Mouse (Mus musculus) mesoderm, embryonic 11.5 days (tissue): ENCODE results near the gene Ucma.
A peak's percentile ranks its signal among the peaks of the same experiment; 100 is the strongest.

Experiments used
- DNase-seq: peaks from one replicate; pipeline ENCODE4 v3.0.0-alpha.2; 2012; ENCODE audit warnings: low read depth, low spot score

Gene Ucma

DNA sequence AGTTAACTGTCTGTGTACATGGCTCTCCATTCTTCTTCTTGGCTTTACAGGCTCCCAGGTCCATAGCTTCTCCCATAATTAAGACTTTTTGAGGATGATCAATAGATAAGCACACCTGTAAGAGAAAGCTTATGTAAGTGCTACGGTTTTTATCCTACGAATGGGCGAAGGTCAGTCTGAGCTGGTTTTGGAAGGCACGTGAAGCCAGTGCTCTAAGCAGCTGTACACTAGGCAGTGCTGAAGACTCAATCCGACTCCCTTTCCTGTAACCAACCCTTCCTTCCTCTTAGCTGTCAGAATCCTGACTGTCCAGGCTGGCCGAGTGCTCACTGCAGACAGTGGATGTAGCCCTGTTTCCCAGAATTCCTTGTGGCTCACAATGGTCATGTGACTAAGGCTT is 25.3 kb downstream of the Ucma start:
- no peak for DNase-seq

DNA sequence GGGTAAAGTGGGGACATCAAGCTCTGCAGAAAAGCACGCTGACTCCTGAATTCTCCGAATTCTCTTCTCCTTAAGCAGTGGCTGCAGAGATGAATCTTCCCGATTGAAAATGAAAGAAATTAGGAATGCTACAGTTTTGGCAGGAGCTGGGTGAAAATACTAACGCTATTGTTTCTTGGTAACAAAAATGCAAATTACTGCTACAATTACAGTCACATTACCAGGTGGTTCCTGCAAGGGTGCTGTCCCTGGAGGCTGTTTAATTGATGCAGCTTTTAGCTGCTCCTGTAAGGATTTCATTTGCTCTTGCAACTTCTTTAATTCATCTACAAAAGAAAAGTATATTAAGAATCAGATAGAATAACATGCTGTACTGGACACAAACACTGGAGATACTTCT is 31.2 kb downstream of the Ucma start:
- DNase-seq: no peak

- no peak for DNase-seq
Measured at GRCm38 (mm10) chr2:5011898-5012490, 36.1 kb downstream of the Ucma start.

- peak; percentile 97 for DNase-seq
Measured at GRCm38 (mm10) chr2:5012491-5013324, 36.8 kb downstream of the Ucma start, which contains the start of gene Mcm10. Mcm10 (minus strand) TSS chr2:5012791.

GRCm38 (mm10) chr2:5014616-5015015 is 38.7 kb downstream of the Ucma start:
- no peak for DNase-seq

- DNase-seq: no peak
Measured at GRCm38 (mm10) chr2:5015527-5015926, 39.6 kb downstream of the Ucma start.

- no peak for DNase-seq
Measured at GRCm38 (mm10) chr2:5016922-5017321, 41.0 kb downstream of the Ucma start.

DNA sequence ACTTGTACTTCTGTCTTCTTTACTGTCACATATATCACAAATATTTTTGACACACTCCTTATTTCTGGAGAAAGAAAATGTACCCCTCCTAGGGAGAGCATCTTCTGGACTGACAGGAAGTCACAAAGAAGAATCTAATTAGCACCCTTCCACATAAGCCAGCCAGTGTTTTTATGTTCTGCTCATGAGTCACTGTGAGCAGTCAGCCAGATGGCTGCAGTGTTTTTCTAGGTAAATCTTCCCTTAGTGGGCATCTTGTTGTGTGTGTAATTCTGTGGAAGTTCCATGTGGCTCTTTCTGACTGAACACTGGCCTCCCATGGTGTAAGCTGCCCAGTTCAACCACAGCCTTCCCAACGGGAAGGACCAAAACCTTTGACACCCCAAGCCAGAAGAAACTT is 43.8 kb downstream of the Ucma start:
- no peak for DNase-seq

GRCm38 (mm10) chr2:5023275-5023674 is 47.4 kb downstream of the Ucma start:
- DNase-seq: no peak

GRCm38 (mm10) chr2:5023699-5024399 is 47.9 kb downstream of the Ucma start:
- no peak for DNase-seq

- DNase-seq: no peak
Measured at GRCm38 (mm10) chr2:5025162-5025733, 49.3 kb downstream of the Ucma start.

- no peak for DNase-seq
Measured at GRCm38 (mm10) chr2:5027057-5027456, 51.1 kb downstream of the Ucma start.

GRCm38 (mm10) chr2:5028047-5028446 is 52.1 kb downstream of the Ucma start:
- DNase-seq: no peak

GRCm38 (mm10) chr2:5029808-5030207 is 53.9 kb downstream of the Ucma start:
- DNase-seq: no peak

DNA sequence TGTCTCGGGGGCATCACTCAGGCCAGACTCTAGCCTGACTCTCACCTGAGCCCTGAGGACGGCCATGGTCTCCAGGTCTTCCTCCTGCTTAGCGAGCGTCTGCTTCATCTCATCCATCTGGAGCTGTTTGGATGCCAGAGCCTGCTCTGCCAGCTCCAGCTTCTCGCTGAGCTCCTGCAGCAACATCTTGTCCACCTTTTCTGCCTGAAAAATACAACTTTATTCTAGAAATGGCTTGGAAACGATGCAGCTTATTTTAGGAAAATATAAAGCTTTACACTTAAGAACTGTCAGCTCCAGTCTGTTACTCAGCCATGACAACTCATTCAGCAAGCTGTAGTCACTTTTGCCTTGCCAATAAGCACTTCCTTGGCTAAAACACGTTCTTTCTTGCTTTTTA is 55.3 kb downstream of the Ucma start:
- DNase-seq: no peak

DNA sequence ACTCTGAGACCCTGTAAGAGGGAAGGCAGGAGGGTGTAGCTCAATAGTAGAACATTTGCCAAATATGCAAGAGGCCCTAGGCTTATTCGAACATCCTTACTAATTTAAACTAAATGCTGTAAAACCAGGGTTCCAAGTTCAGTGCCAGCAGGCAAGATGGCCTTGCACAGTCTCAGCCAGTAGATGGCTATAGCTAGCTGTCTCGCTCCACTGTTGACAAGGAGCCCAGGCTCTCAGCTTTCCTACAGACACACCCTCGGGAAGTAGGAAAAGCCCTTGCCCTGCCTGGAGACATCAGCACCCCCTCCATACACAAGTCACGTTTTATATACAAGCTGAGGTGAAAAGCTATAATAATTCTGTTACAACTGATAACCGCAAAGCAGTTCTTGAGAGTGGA is 56.7 kb downstream of the Ucma start:
- no peak for DNase-seq

DNA sequence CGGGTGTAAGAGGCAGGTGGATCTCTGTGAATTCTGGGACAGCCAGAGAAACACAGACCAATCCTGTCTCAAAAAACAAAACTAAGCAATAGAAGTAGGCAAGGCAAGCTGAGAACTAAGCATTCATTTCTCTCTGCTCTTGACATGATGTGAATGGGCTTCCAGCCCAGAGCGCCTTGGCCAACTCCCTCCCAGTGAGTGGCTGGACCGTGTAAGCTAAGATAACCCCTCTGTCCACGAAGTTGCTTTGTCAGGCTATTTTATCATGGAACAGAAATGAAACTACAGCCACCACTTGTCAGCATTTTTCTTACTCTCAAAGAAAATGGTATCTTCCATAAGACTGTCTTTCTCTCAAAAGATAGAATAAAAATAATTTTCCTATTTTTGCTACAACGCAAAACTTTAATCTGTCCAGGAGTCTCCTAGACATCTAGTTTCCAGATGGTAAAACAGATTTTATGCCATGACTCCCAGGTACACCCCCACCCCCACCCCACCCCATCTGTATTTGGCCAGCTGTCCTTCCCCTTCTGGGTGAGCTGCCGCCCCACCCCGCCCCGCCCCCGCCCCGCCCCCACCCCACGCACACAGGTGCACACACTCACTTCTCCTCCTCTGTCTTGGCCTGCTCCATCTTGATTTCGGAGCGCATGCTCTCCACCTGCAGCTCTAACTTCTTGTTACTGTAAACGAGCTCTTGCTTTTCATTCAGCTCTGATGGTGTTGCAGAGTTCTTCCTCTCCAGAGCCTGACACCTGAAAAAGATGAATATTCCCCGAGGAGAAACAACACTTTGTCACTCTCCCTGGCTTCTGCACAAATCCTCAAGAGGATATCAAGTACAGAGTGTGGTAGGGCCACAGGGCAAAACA is 57.9 kb downstream of the Ucma start:
- no peak for DNase-seq

- no peak for DNase-seq
Measured at GRCm38 (mm10) chr2:5034801-5035200, 58.9 kb downstream of the Ucma start.

DNA sequence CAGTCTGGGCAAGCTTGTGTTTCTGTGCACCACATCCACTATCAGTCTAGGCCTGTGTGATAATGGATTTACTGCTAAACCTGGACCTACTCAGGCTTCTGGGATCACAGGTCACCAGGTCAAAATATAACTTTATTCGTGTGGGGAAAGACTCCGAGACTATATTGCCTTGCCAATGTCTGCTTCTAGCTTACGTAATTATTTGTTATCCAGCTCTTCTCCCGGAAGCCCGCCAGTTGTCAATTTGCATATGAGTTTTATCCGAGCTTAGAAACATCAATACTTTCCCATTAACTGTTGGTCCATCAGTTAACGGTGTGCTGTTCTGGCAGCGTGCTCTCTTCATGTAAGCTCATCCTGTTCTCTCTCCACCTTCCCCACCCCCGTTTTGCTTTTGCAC is 59.3 kb downstream of the Ucma start:
- no peak for DNase-seq
